Mouse (Mus musculus) liver, postnatal 0 days (tissue): ENCODE measurements around the gene Elmod2.

Experiments used
- CTCF ChIP-seq: sonication (generic); IDR thresholded peaks from 2 replicates; pipeline ENCODE4 v1.5.1; 2016; ENCODE audit warnings: antibody characterized with exemption, low read depth
- EP300 ChIP-seq: IDR thresholded peaks from 2 replicates; pipeline ENCODE4 v1.6.1; 2016; ENCODE audit warnings: antibody characterized with exemption, low read depth, mild to moderate bottlenecking

GRCm38 (mm10) chr8:83320543-83320942, 11.7 kb downstream of the Elmod2 start:
- TF ChIP-seq CTCF, result no peak
- no peak for TF ChIP-seq EP300
